Mouse (Mus musculus) stomach, embryonic 14.5 days (tissue): ENCODE results near the gene Rasl12. TPM values are rescaled to one million over a fixed set of nuclear protein-coding genes. Genes with fewer than 3 reads are reported as not detected.

Experiments used
- ATAC-seq: fragments of 200-750 bp; cut with Nextera tagmentation; 2 replicates; pipeline ENCODE4 v1.8.0; 2017; ENCODE audit warnings: low read depth, moderate TSS enrichment; ENCODE audit not compliant: insufficient number of reproducible peaks, insufficient read depth, low FRiP score
- H3K27ac ChIP-seq: fragments of 300-500 bp; sonication (generic); 2 replicates; pipeline ENCODE4 v1.5.1; 2014; ENCODE audit warnings: mild to moderate bottlenecking, low read length, moderate library complexity, mixed read lengths
- H3K27me3 ChIP-seq: fragments of 300-500 bp; sonication (generic); 2 replicates; pipeline ENCODE4 v1.6.1; 2014; ENCODE audit warnings: low read length, control low read depth, mixed read lengths; ENCODE audit not compliant: control insufficient read depth, insufficient read depth
- H3K36me3 ChIP-seq: fragments of 300-500 bp; sonication (generic); 2 replicates; pipeline ENCODE4 v1.6.1; 2014; ENCODE audit warnings: mild to moderate bottlenecking, control low read depth, low read length, moderate library complexity, mixed read lengths; ENCODE audit not compliant: control insufficient read depth, insufficient read depth
- H3K4me1 ChIP-seq: fragments of 300-500 bp; sonication (generic); 2 replicates; pipeline ENCODE4 v1.6.1; 2014; ENCODE audit warnings: low read length, control low read depth, mixed read lengths; ENCODE audit not compliant: control insufficient read depth, insufficient read depth
- H3K4me2 ChIP-seq: fragments of 300-500 bp; sonication (generic); replicated peaks from 2 replicates; pipeline ENCODE4 v1.6.1; 2014; ENCODE audit warnings: low read depth, low read length, control low read depth
- H3K4me3 ChIP-seq: fragments of 300-500 bp; sonication (generic); 2 replicates; pipeline ENCODE4 v1.5.1; 2014; ENCODE audit warnings: low read depth, low read length, control low read depth
- H3K9ac ChIP-seq: fragments of 300-500 bp; sonication (generic); replicated peaks from 2 replicates; pipeline ENCODE4 v1.6.1; 2014; ENCODE audit warnings: low read depth, mild to moderate bottlenecking, control low read depth, low read length, moderate library complexity, mixed read lengths
- H3K9me3 ChIP-seq: fragments of 300-500 bp; sonication (generic); 2 replicates; pipeline ENCODE4 v1.6.1; 2016; ENCODE audit warnings: low read depth, low read length, control low read depth; ENCODE audit not compliant: control insufficient read depth
- WGBS: fragments of 180-500 bp; shearing (Covaris S2); extraction: QIAGEN DNeasy Blood & Tissue Kit; methylation state at CpG from one replicate; pipeline ENCODE4 v1.1.7; 2014; 5-methylcytosine and 5-hydroxymethylcytosine counted together
- polyA plus RNA-seq: library from polyadenylated mRNA; unstranded; fragments of >200 nt; fragmentation: Nextera tagmentation; extraction: Ambion mirVana; gene quantifications from 2 replicates; pipeline ENCODE4 v1.2.1, GENCODE M21; 2014

The Rasl12 gene
- polyA plus RNA-seq = 5.2 and 7.0 TPM in 2 replicates

GRCm38 (mm10) chr9:65398279-65398678, at the start of gene Rasl12:
Gene Rasl12 (plus strand): TSS chr9:65398506.
- no peak within 1 kb of the TSS for H3K27ac ChIP-seq
- peak within 1 kb of the TSS; percentile 75 for H3K4me2 ChIP-seq
- H3K36me3 ChIP-seq = no peaks in the 10 kb centered on the region
- WGBS = under 1% methylated on average over 24 of the region's 24 CpGs
- H3K4me1 ChIP-seq = peaks cover 14% of the 10 kb centered on the region
- ATAC-seq = peak; percentile 74; the same call in 1 of the 2 replicates
- peak within 1 kb of the TSS; percentile 31; the same call in 1 of the 2 replicates for H3K9ac ChIP-seq
- H3K9me3 ChIP-seq = no peaks in the 10 kb centered on the region
- peak within 1 kb of the TSS; percentile 40 for H3K4me3 ChIP-seq
- H3K27me3 ChIP-seq = no peaks in the 10 kb centered on the region

GRCm38 (mm10) chr9:65353251-65353650, 45.1 kb upstream of the Rasl12 start:
- Histone ChIP-seq H3K27me3 (no peaks in the 10 kb centered on the region), H3K4me3 (no peak overlapping the region), H3K36me3 (peaks cover 31% of the 10 kb centered on the region), H3K9me3 (no peaks in the 10 kb centered on the region), H3K27ac (no peak overlapping the region), H3K4me2 (no peak overlapping the region), H3K4me1 (no peaks in the 10 kb centered on the region), H3K9ac (no peak overlapping the region)
- no peak for ATAC-seq
- WGBS = 89% methylated on average over 5 of the region's 5 CpGs

DNA sequence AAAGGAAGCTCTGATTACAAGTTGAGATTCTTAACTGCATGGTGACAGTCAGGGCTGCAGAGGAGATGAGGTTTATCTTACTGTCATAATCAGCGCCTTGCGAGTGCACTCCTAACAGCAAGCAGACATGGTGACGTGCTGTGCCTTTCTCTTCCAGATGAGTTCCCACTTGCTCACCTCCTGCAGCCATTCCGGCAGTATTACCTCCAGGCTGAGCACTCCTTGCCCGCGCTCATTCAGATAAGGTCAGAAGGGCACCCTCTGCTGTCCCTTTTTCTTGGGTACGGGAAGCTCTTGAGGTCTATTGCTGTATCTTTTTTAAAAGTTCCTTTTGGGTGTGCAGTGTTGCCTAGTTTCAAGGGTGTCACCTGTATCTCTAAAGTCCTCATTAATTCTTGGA, 41.7 kb upstream of the Rasl12 start:
- no peak for ATAC-seq
- H3K4me2 ChIP-seq = no peak overlapping the region
- H3K27me3 ChIP-seq = no peaks in the 10 kb centered on the region
- H3K4me1 ChIP-seq = no peaks in the 10 kb centered on the region
- no peak overlapping the region for H3K4me3 ChIP-seq
- WGBS = 86% methylated on average over 7 of the region's 7 CpGs
- H3K27ac ChIP-seq = no peak overlapping the region
- H3K9ac ChIP-seq = no peak overlapping the region
- H3K9me3 ChIP-seq = no peaks in the 10 kb centered on the region
- H3K36me3 ChIP-seq = peaks cover 55% of the 10 kb centered on the region

- no peaks in the 10 kb centered on the region for H3K4me1 ChIP-seq
- H3K4me2 ChIP-seq = no peak overlapping the region
- WGBS = 97% methylated on average over 2 of the region's 2 CpGs
- no peaks in the 10 kb centered on the region for H3K27me3 ChIP-seq
- ATAC-seq = no peak
- H3K36me3 ChIP-seq = peaks cover 55% of the 10 kb centered on the region
- H3K9ac ChIP-seq = no peak overlapping the region
- no peak overlapping the region for H3K4me3 ChIP-seq
- H3K27ac ChIP-seq = no peak overlapping the region
- no peaks in the 10 kb centered on the region for H3K9me3 ChIP-seq
Measured at GRCm38 (mm10) chr9:65356971-65357370, 41.3 kb upstream of the Rasl12 start.

GRCm38 (mm10) chr9:65358956-65359480, 39.3 kb upstream of the Rasl12 start:
- ATAC-seq = no peak
- 79% methylated on average over 1 of the region's 1 CpGs for WGBS
- Histone ChIP-seq H3K36me3 (peaks cover 55% of the 10 kb centered on the region), H3K9ac (no peak overlapping the region), H3K27ac (no peak overlapping the region), H3K9me3 (no peaks in the 10 kb centered on the region), H3K27me3 (no peaks in the 10 kb centered on the region), H3K4me1 (no peaks in the 10 kb centered on the region), H3K4me3 (no peak overlapping the region), H3K4me2 (no peak overlapping the region)

DNA sequence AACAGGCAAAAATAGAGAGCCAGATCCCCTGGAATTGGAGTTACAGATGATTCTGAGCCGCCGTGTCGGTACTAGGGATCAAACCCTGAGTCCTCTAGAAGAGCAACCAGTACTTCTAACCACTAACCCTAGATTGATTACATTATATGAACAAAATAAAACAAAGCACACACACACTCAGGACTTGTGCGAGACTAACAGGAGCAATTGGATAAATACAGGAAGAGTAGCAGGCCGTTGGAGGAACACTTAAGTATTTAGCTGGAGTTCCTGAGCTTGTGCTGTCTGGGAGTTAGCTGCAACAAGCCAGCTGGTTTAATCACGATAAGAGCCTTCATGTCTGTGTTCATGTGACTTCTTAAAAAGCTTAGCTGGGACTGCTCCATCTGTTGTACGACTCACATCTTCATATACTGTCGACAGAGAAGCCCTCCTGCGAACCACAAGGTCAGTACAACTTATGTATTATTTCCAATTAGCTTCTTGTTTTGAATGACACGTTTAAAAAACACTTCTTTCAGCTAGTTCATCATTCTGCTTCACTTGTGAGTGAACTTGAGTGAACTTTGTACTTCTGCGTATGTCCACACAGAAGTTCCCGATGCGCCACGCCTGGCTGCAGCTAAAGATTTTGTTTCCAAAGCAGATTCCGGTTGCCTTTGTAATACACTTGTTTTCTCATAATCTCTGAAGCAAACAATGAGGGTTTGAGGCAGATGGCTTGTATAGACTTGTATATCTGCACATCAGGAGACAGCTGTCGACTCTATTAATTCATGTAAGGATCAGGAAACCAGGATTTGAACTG, 37.5 kb upstream of the Rasl12 start, which contains the start of gene Ubap1l:
TSS of gene Ubap1l (plus strand) at position 401 of the 808 bp plus-strand sequence.
- 68% methylated on average over 16 of the region's 16 CpGs for WGBS
- Histone ChIP-seq H3K4me3 (no peak within 1 kb of the TSS), H3K36me3 (peaks cover 41% of the 10 kb centered on the region), H3K27ac (no peak within 1 kb of the TSS), H3K9ac (no peak within 1 kb of the TSS), H3K4me2 (no peak within 1 kb of the TSS), H3K9me3 (no peaks in the 10 kb centered on the region), H3K27me3 (no peaks in the 10 kb centered on the region), H3K4me1 (no peaks in the 10 kb centered on the region)
- ATAC-seq = no peak

- no peaks in the 10 kb centered on the region for H3K4me1 ChIP-seq
- 27% methylated on average over 9 of the region's 9 CpGs for WGBS
- H3K27ac ChIP-seq = no peak overlapping the region
- peaks cover 22% of the 10 kb centered on the region for H3K36me3 ChIP-seq
- no peak overlapping the region for H3K4me3 ChIP-seq
- H3K9me3 ChIP-seq = no peaks in the 10 kb centered on the region
- ATAC-seq = no peak
- no peak overlapping the region for H3K9ac ChIP-seq
- H3K27me3 ChIP-seq = no peaks in the 10 kb centered on the region
- no peak overlapping the region for H3K4me2 ChIP-seq
Measured at GRCm38 (mm10) chr9:65363684-65364083, 34.6 kb upstream of the Rasl12 start.

GRCm38 (mm10) chr9:65365721-65366120, 32.6 kb upstream of the Rasl12 start:
- peaks cover 4% of the 10 kb centered on the region for H3K36me3 ChIP-seq
- no peak overlapping the region for H3K9ac ChIP-seq
- H3K27me3 ChIP-seq = no peaks in the 10 kb centered on the region
- 83% methylated on average over 7 of the region's 7 CpGs for WGBS
- no peaks in the 10 kb centered on the region for H3K4me1 ChIP-seq
- H3K9me3 ChIP-seq = no peaks in the 10 kb centered on the region
- ATAC-seq = no peak
- H3K4me2 ChIP-seq = no peak overlapping the region
- H3K27ac ChIP-seq = no peak overlapping the region
- H3K4me3 ChIP-seq = no peak overlapping the region
